Mouse (Mus musculus): ENCODE results near the gene Serpine1. TPM values are rescaled to one million over a fixed set of nuclear protein-coding genes. Genes with fewer than 3 reads are reported as not detected.

The Serpine1 gene
- polyA plus RNA-seq, 1 experiment from 2014 or later = 0.07 TPM

GRCm38 (mm10) chr5:137045402-137046323, 26.4 kb downstream of the Serpine1 start, which contains the start of gene Ap1s1:
TSS of gene Ap1s1 (minus strand) at chr5:137046135.
- WGBS = under 1% methylated on average over 48 of the region's 48 CpGs
- H3K4me1 ChIP-seq = peaks cover 17% of the 10 kb centered on the region
- no peaks in the 10 kb centered on the region for H3K9me3 ChIP-seq (replicated peaks)
- H3K27me3 ChIP-seq (ENCODE audit: low read depth, poor library complexity, severe bottlenecking) = no peaks in the 10 kb centered on the region
- H3K4me3 ChIP-seq = peak within 1 kb of the TSS; percentile 86
- peaks cover 23% of the 10 kb centered on the region for H3K36me3 ChIP-seq
- H3K27ac ChIP-seq (replicated peaks) = peak within 1 kb of the TSS; percentile 91
- peak; percentile 100 for DNase-seq (ENCODE audit: low spot score)

- Histone ChIP-seq H3K36me3 (peaks cover 39% of the 10 kb centered on the region), H3K27ac (replicated peaks) (no peak overlapping the region), H3K4me1 (peaks cover 17% of the 10 kb centered on the region), H3K4me3 (no peak overlapping the region), H3K9me3 (replicated peaks) (no peaks in the 10 kb centered on the region), H3K27me3 (ENCODE audit: low read depth, poor library complexity, severe bottlenecking) (no peaks in the 10 kb centered on the region)
- DNase-seq (ENCODE audit: low spot score) = no peak
- WGBS = 96% methylated on average over 7 of the region's 7 CpGs
Observed at GRCm38 (mm10) chr5:137043997-137044396, 28.1 kb downstream of the Serpine1 start.

- Histone ChIP-seq H3K4me1 (peaks cover 15% of the 10 kb centered on the region), H3K27me3 (ENCODE audit: low read depth, poor library complexity, severe bottlenecking) (no peaks in the 10 kb centered on the region), H3K36me3 (peaks cover 65% of the 10 kb centered on the region), H3K27ac (replicated peaks) (no peak overlapping the region), H3K4me3 (no peak overlapping the region), H3K9me3 (replicated peaks) (no peaks in the 10 kb centered on the region)
- DNase-seq (ENCODE audit: low spot score) = no peak
- WGBS = 90% methylated on average over 10 of the region's 10 CpGs
Observed at GRCm38 (mm10) chr5:137041442-137041841, 30.6 kb downstream of the Serpine1 start.

- WGBS = 92% methylated on average over 10 of the region's 10 CpGs
- DNase-seq (ENCODE audit: low spot score) = no peak
- H3K9me3 ChIP-seq (replicated peaks) = no peaks in the 10 kb centered on the region
- H3K36me3 ChIP-seq = peaks cover 82% of the 10 kb centered on the region
- H3K27ac ChIP-seq (replicated peaks) = no peak overlapping the region
- H3K27me3 ChIP-seq (ENCODE audit: low read depth, poor library complexity, severe bottlenecking) = peaks cover 11% of the 10 kb centered on the region
- no peak overlapping the region for H3K4me3 ChIP-seq
- no peaks in the 10 kb centered on the region for H3K4me1 ChIP-seq
Observed at GRCm38 (mm10) chr5:137039453-137039852, 32.6 kb downstream of the Serpine1 start.

- DNase-seq (ENCODE audit: low spot score) = no peak
- Histone ChIP-seq H3K27me3 (ENCODE audit: low read depth, poor library complexity, severe bottlenecking) (peaks cover 44% of the 10 kb centered on the region), H3K27ac (replicated peaks) (no peak overlapping the region), H3K4me1 (peaks cover 22% of the 10 kb centered on the region), H3K4me3 (no peak overlapping the region), H3K9me3 (replicated peaks) (no peaks in the 10 kb centered on the region), H3K36me3 (peaks cover 63% of the 10 kb centered on the region)
- WGBS = 85% methylated on average over 13 of the region's 13 CpGs
Observed at GRCm38 (mm10) chr5:137036211-137036610, 35.9 kb downstream of the Serpine1 start.

- Histone ChIP-seq H3K36me3 (peaks cover 29% of the 10 kb centered on the region), H3K9me3 (replicated peaks) (no peaks in the 10 kb centered on the region), H3K27ac (replicated peaks) (peak overlapping the region; percentile 30; the same call in 1 of the 2 replicates), H3K4me3 (peak overlapping the region; percentile 62), H3K27me3 (ENCODE audit: low read depth, poor library complexity, severe bottlenecking) (peaks cover 79% of the 10 kb centered on the region), H3K4me1 (peaks cover 46% of the 10 kb centered on the region)
- DNase-seq (ENCODE audit: low spot score) = peak; percentile 93
- under 1% methylated on average over 48 of the region's 49 CpGs for WGBS
Observed at GRCm38 (mm10) chr5:137032641-137033074, 39.4 kb downstream of the Serpine1 start.

GRCm38 (mm10) chr5:137032033-137032421, 40.0 kb downstream of the Serpine1 start:
- DNase-seq (ENCODE audit: low spot score) = peak; percentile 51
- 1% methylated on average over 33 of the region's 33 CpGs for WGBS
- Histone ChIP-seq H3K27me3 (ENCODE audit: low read depth, poor library complexity, severe bottlenecking) (peaks cover 85% of the 10 kb centered on the region), H3K4me1 (peaks cover 46% of the 10 kb centered on the region), H3K36me3 (peaks cover 23% of the 10 kb centered on the region), H3K4me3 (peak overlapping the region; percentile 62), H3K9me3 (replicated peaks) (no peaks in the 10 kb centered on the region), H3K27ac (replicated peaks) (0 out of 2 replicates have a peak overlapping the region, but pooled peaks have one; percentile 30)

GRCm38 (mm10) chr5:137031076-137032032, 40.7 kb downstream of the Serpine1 start:
- under 1% methylated on average over 78 of the region's 78 CpGs for WGBS
- peaks cover 92% of the 10 kb centered on the region for H3K27me3 ChIP-seq (ENCODE audit: low read depth, poor library complexity, severe bottlenecking)
- peaks cover 46% of the 10 kb centered on the region for H3K4me1 ChIP-seq
- no peak overlapping the region for H3K27ac ChIP-seq (replicated peaks)
- peak overlapping the region; percentile 62 for H3K4me3 ChIP-seq
- peaks cover 16% of the 10 kb centered on the region for H3K36me3 ChIP-seq
- peak; percentile 27 for DNase-seq (ENCODE audit: low spot score)
- H3K9me3 ChIP-seq (replicated peaks) = no peaks in the 10 kb centered on the region

- H3K4me1 ChIP-seq = peaks cover 47% of the 10 kb centered on the region
Observed at GRCm38 (mm10) chr5:137030416-137030810, 41.7 kb downstream of the Serpine1 start.

GRCm38 (mm10) chr5:137029643-137030415, 42.2 kb downstream of the Serpine1 start:
- Histone ChIP-seq H3K9me3 (replicated peaks) (no peaks in the 10 kb centered on the region), H3K36me3 (0 out of 2 replicates have a peak, but pooled peaks cover under 1% of the 10 kb centered on the region), H3K27me3 (ENCODE audit: low read depth, poor library complexity, severe bottlenecking) (peaks cover 100% of the 10 kb centered on the region), H3K27ac (replicated peaks) (0 out of 2 replicates have a peak overlapping the region, but pooled peaks have one; percentile 17), H3K4me3 (peak overlapping the region; percentile 62), H3K4me1 (peaks cover 53% of the 10 kb centered on the region)
- under 1% methylated on average over 52 of the region's 52 CpGs for WGBS
- peak; percentile 97 for DNase-seq (ENCODE audit: low spot score)

More at GRCm38 (mm10) chr5:137030416-137030810, 41.7 kb downstream of the Serpine1 start:
- H3K27ac ChIP-seq (replicated peaks) = no peak overlapping the region
- H3K36me3 ChIP-seq = peaks cover 6% of the 10 kb centered on the region
- 11% methylated on average over 22 of the region's 22 CpGs for WGBS
- DNase-seq (ENCODE audit: low spot score) = no peak
- H3K9me3 ChIP-seq (replicated peaks) = no peaks in the 10 kb centered on the region
- H3K27me3 ChIP-seq (ENCODE audit: low read depth, poor library complexity, severe bottlenecking) = peaks cover 100% of the 10 kb centered on the region
- peak overlapping the region; percentile 62 for H3K4me3 ChIP-seq

- peaks cover 55% of the 10 kb centered on the region for H3K4me1 ChIP-seq
Observed at GRCm38 (mm10) chr5:137029273-137029585, 42.8 kb downstream of the Serpine1 start.

More at GRCm38 (mm10) chr5:137029273-137029585, 42.8 kb downstream of the Serpine1 start:
- Histone ChIP-seq H3K27ac (replicated peaks) (no peak overlapping the region), H3K36me3 (no peaks in the 10 kb centered on the region), H3K9me3 (replicated peaks) (no peaks in the 10 kb centered on the region), H3K27me3 (ENCODE audit: low read depth, poor library complexity, severe bottlenecking) (peaks cover 100% of the 10 kb centered on the region), H3K4me3 (peak overlapping the region; percentile 62)
- under 1% methylated on average over 8 of the region's 8 CpGs for WGBS
- no peak for DNase-seq (ENCODE audit: low spot score)
